Mouse (Mus musculus): ENCODE results near the gene Efcab2.

DNA sequence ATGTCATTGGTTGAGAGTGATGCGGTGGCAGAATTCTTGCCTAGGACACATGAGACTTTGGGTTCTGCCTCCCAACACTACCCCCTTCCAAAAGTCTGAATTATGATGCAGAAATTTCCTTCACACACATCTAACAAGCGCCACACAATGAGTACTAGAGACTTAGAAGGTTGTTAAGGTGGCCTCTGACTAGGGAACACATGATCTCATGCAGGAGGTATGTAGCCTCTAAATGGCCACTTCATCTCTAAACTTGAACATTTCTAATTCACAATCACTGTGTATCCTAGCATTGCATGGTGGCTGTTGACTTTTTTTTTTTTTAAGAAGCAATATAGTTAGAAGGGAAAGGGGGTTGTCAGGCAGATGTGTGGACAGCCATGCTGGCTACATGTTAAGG, 110.0 kb downstream of the Efcab2 start:
- TF ChIP-seq CTCF (IDR thresholded peaks at IDR 0.05; ENCODE audit: low read depth) (no peak), EP300 (IDR thresholded peaks at IDR 0.05; ENCODE audit: low read depth) (no peak)
